Mouse (Mus musculus) pancreas, adult 10 weeks (tissue): ENCODE measurements around the gene Gm2956. TPM values are rescaled to one million over a fixed set of nuclear protein-coding genes. Genes with fewer than 3 reads are reported as not detected.

Experiments
- polyA plus RNA-seq: library from polyadenylated mRNA; stranded (reverse); fragments of 350-450 nt; fragmentation: Illumina TruSeq; extraction: RNeasy Lipid Tissue Mini Kit (QIAGEN cat#74804); gene quantifications from one replicate; pipeline ENCODE4 v1.2.3, GENCODE M21; 2015; ENCODE audit warnings: low read depth, low replicate concordance; ENCODE audit not compliant: insufficient read depth

Gm2956 gene
- polyA plus RNA-seq = not detected

GRCm38 (mm10) chr14:3332087-3332677 is at the start of gene Gm2956:
Gene Gm2956 (plus strand): TSS chr14:3332627.

GRCm38 (mm10) chr14:3394793-3395192 is 62.4 kb downstream of the Gm2956 start, which contains the start of gene Gm10413:
Gene Gm10413 (plus strand): TSS chr14:3395093.

Other genes with a start within 250 kb of the Gm2956 start
- gene Gm10340, start 198.6 kb upstream of the Gm2956 start, polyA plus RNA-seq = not detected
- not detected for gene Gm5795, start 144.4 kb upstream of the Gm2956 start, polyA plus RNA-seq
- not detected for gene D830030K20Rik, start 124.1 kb upstream of the Gm2956 start, polyA plus RNA-seq
- gene Gm10413, start 62.5 kb downstream of the Gm2956 start, polyA plus RNA-seq = not detected
- not detected for gene Gm10409, start 80.0 kb downstream of the Gm2956 start, polyA plus RNA-seq
- not detected for gene Gm3005, start 95.5 kb downstream of the Gm2956 start, polyA plus RNA-seq
- not detected for gene Gm10408, start 116.8 kb downstream of the Gm2956 start, polyA plus RNA-seq